Mouse (Mus musculus): Measurements from ENCODE around the gene Eif4a1.

The Eif4a1 gene

GRCm38 (mm10) chr11:69699595-69699994 is 27.4 kb upstream of the Eif4a1 start:
- no peak for DNase-seq (ENCODE audit: low read depth)

DNA sequence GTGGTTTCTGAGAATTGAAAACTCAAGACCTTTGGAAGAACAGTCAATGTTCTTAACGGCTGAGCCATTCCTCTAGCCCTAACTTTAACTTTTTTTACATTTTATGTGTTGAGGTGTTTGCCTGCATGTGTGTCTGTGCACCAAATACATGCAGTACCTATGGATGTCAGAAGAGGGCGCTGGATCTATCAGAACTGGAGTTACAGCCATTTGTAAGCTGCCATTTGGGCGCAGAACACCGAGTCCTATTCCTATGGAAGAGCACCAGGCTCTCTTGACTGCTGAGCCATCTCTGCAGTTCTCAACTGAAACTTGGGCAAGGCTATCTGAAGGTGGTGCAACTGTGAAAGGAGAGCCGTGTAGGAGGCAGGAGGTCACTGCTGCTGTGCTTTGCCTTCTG is 26.4 kb upstream of the Eif4a1 start:
- DNase-seq (ENCODE audit: low read depth): no peak

DNA sequence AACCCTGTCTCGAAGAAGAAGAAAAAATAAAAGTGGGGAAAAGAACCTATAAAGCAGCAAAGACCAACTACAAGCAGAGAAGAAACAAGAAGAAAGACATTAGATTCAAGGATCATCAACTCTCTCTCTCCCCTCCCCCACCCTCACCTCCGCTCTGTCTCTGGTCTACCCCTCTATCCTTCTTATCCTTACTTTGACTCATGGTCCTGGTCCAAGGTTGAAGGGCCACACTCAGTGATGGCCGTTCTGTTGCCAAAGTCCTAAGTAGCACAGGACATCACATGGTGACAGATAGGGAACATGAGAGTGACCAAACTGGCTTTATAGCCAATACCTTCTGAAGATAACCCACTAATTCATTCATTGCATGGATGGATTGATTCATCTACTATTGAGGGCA is 25.2 kb upstream of the Eif4a1 start:
- DNase-seq (ENCODE audit: low read depth): no peak

GRCm38 (mm10) chr11:69695361-69696181 is 23.3 kb upstream of the Eif4a1 start, which contains the start of the genes Tnfsf12 and Tnfsfm13:
Tnfsf12 (minus strand) TSS chr11:69695849.
Tnfsfm13 (minus strand) TSS chr11:69696098.
- no peak for DNase-seq (ENCODE audit: low read depth)

DNA sequence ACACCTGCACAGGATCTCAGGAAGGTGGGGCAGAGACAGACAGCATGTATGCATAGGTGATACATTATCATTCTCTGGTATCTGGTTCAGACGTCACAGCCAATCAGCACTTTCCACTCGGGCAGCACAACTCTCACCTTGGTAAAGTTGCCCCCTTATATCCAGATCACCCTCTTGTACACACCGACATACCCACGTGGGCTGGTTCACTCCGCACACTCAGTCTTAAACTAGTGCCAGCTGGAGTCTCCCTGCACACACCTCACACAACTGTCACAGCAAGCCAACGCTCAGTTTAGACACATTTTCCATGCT is 22.8 kb upstream of the Eif4a1 start:
- DNase-seq (ENCODE audit: low read depth): no peak

DNA sequence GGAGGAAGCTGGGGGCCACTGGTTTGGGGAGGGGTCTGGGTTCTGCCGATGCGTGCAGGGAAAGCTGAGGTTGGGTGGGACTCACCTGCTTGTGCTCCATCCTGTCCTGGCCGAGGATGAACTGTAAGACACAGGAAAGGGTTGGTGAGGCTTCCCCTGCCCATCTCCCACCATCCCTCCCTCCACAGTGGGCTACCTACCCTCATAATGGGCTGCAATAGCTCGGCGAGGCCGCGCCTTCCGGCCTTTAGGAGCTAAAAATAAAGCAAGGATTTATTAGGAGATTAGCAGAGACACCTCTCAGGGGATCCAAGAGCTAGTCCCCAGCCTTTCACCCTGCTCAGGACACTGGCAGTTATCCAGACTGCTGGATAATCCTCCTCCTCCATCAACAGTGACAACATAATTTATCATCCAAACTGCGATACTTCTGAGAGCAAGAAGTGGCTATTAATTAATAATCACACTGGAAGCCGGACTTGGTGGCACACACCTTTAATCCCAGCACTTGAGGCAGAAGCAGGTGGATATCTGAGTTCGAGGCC is 21.3 kb upstream of the Eif4a1 start:
- no peak for DNase-seq (ENCODE audit: low read depth)

GRCm38 (mm10) chr11:69692863-69693262 is 20.6 kb upstream of the Eif4a1 start:
- no peak for DNase-seq (ENCODE audit: low read depth)

- DNase-seq (ENCODE audit: low read depth): no peak
These were observed 20.1 kb upstream of the Eif4a1 start for GRCm38 (mm10) chr11:69692196-69692811.

DNA sequence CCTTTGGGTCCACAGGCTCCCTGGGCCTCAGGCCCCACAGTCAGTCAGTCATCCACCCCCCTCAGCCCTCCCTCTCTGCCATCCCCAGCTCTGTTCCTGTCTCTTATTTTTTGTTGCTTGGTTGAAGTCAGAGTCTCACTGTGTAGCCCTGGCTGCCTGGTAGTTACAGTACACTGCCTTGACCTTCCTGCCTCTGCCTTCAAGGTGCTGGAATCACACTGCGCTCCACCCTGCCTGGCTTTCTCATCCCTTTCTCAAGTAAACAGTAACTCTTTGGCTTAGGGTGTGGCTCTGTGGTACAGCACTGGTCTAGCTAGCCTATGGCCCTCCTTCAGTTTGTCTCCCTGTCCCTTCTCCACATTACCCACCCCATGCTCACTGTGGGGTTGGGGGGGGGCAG is 17.7 kb upstream of the Eif4a1 start:
- no peak for DNase-seq (ENCODE audit: low read depth)

DNA sequence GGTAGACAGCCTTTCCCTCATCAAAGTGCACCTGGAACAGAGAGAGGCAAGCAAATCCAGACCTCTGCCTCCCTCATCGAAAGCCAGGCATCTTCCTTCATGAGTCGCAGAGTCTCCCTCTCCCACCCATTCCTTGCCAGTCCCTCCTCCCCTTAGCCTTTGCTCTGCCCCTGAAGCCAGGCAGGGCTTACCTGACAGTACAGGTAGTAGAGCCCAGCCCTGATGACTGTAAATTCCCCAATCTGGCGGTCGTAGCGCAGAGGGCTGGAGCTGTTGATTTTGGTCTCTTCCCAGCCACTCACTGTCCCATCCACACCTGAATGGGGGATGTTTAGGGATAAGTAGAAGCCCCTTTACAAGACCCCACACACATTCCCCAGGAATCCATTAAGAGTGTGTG is 14.8 kb upstream of the Eif4a1 start:
- DNase-seq (ENCODE audit: low read depth): no peak

GRCm38 (mm10) chr11:69686377-69686776 is 14.2 kb upstream of the Eif4a1 start:
- no peak for DNase-seq (ENCODE audit: low read depth)

GRCm38 (mm10) chr11:69685526-69686148 is 13.4 kb upstream of the Eif4a1 start, which contains the start of gene Tnfsf13:
Tnfsf13 (minus strand) TSS chr11:69685784.
- no peak for DNase-seq (ENCODE audit: low read depth)

DNA sequence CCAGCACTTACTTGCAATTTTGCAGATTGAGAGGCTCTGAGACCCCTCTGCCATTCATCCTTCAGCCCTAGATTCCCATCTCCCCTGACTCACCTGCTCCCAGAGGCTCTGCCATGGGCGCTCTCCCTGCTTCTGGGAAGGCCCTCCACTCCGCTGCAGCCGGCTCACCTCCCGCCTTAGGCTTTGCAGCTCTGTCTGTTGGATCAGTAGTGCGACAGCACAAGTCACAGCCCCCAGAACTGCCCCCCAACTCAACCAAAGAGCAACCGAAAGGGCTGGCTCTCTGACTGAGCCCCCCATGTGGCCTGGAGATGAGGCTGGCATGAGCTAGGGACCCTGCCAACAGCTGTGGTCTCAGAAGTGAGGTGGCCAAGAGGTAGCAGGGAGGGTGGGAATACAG is 12.7 kb upstream of the Eif4a1 start:
- no peak for DNase-seq (ENCODE audit: low read depth)

DNA sequence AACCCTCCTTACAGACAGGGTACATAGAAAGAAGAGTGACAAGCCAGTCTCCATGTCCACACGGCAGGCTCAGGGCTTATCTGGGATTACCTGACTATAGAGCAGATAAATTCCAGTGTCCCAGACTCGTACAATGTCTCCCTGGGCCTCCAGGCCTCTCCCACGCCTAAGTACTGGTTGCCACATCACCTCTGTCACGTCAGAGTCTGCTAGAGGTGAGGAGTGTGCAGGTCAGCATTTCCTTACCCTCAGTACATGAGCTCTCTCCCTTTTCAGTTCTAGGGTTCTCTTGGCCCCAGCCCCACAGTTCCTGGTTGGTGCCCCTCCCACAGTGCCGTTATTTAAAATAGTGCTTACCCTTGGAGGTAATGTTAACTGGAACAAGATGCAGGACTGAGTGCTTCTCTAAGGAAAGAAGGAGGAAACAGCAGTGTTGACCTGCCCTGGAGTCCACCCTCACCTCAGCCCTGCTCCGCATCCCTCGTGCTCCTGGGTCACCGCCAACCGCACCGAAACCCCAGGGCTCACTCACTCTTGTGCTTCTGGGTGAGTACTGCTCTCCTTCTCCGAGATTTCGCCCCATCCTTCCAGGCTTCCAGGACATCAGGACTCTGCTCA is 12.0 kb upstream of the Eif4a1 start:
- DNase-seq (ENCODE audit: low read depth): no peak

DNA sequence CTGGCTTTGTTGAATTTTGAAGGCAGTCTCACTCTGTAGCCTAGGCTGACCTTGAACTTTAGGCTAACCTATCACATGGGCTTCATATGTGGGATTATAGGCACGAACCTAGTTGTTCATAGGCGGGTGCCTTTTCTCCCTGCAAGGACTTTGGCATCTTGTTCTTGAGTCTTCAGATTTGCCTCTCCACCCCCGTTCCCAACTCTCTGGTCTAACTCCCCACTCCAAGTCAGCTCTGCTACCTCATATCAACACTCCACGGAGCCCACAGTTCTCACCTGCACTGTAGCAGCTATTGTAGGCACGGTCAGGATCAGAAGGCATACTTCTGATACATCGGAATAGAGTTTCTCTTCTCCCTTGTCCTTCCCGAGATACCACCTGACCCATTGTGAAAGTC is 11.4 kb upstream of the Eif4a1 start:
- DNase-seq (ENCODE audit: low read depth): no peak

- DNase-seq (ENCODE audit: low read depth): peak; percentile 98
These were observed 10.8 kb upstream of the Eif4a1 start for GRCm38 (mm10) chr11:69682840-69683533.

- no peak for DNase-seq (ENCODE audit: low read depth)
These were observed 10.1 kb upstream of the Eif4a1 start for GRCm38 (mm10) chr11:69682209-69682839.

GRCm38 (mm10) chr11:69681314-69682208 is 9.3 kb upstream of the Eif4a1 start, which contains the start of gene Senp3:
Senp3 (minus strand) TSS chr11:69682084.
- DNase-seq (ENCODE audit: low read depth): peak; percentile 92

GRCm38 (mm10) chr11:69680136-69680855 is 8.1 kb upstream of the Eif4a1 start:
- no peak for DNase-seq (ENCODE audit: low read depth)

DNA sequence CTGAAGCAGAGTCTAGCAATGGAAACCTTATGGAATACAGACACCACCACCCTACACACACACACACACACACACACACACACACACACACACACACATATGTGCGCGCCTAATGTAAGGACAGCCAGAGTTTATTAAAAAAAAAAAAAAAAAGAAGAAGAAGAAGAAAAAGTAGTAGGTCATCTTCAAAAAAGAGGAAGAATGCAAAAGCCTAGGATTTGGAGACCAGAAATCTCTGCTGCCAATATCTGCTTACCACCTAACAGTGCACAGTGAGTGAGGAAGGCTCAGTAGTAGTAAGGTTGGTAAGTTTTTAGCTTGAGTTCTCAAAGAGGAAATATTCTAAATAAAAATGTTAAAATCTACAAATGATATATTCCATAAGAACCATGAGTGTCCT is 6.9 kb upstream of the Eif4a1 start:
- no peak for DNase-seq (ENCODE audit: low read depth)

All from c-Kit-positive CD71-negative TER-119-negative erythroid progenitor cells, embryonic 14.5 days (primary cell).